Mouse (Mus musculus) kidney, postnatal 14 days (tissue): Measurements from ENCODE around the gene Tcf7l1.
A peak's percentile ranks its signal among the peaks of the same experiment; 100 is the strongest.

Source experiments
- DNase-seq: peaks from one replicate; pipeline ENCODE4 v3.0.0; 2022; ENCODE audit warnings: mixed read lengths

Tcf7l1 gene

DNA sequence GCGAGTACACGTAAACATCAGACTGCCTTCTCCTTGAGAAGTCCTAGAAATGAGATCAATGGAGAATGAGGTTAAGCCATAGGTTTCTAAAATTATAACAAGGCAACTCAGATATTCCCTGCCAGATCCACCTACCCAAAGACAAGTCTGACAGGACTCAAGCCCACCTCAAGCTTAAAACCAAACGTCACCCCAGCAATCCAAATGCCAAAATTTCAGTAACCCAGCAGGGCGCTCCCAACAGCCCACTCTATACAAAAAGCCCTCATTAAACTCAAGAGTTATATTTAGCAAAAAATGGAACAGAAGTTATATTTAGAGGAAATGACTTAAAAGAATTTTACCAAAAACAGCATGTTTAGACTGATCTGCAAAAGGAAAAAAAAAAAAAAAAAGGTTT, 5.3 kb downstream of the Tcf7l1 start:
- DNase-seq = no peak

GRCm38 (mm10) chr6:72778779-72779776, 10.0 kb downstream of the Tcf7l1 start:
- no peak for DNase-seq

DNA sequence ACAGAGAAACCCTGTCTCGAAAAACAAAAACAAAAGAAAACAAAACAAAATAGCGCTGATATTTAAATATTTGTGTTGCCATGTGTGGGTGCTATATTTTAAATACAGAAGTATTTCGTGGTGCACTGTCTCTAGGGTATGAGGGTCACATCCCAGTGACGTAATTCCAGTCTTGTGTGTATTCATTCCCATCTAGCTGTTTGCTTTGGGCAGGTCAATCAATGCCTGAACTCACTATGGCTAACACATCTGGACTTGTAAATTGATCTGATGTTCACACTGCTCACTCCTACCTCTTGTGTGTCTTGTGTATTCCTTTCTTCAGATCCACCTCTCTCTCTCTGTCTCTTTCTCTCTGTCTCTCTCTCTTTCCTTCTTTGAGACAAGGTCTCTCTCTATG, 11.8 kb downstream of the Tcf7l1 start:
- DNase-seq = no peak

DNA sequence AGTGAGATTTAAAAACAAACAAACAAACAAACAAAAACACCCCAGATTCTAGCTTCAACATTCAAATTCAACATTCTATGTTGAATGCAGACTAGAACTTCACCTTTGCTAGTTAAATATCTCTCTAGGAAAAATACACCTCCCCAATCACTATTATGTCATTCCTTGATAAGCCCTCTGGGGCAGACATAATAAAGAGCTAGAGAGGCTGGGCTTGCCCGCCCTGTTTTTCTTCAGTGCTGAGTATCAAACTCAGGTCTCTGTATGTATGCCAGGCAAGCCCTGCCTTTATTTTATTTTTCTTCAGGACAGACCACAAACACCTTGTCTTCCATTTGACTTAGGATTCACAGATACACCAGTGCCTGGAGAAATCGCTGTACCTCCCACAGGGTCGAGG, 14.8 kb downstream of the Tcf7l1 start:
- no peak for DNase-seq

- no peak for DNase-seq
Measured at GRCm38 (mm10) chr6:72769915-72770776, 18.9 kb downstream of the Tcf7l1 start.

- no peak for DNase-seq
Measured at GRCm38 (mm10) chr6:72769343-72769742, 19.7 kb downstream of the Tcf7l1 start.

DNA sequence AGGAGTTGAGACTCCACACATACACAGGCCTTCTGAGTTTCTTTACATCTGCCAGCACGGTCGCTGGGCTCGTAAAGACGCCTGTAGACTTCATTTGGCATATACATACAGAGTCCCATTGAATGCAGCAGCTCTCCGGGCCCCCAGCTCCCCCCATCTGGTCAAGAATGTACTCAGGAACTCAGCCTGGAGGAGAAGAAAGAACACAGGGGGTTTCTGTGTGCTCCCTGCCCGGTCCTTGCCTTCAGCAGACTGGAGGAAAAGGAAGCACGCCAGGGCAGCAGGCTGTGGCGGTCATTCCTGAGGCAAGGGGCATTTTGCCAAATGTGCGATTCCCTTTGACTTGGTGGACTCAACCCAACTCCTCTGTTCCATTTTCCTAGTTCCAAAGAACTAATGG, 20.2 kb downstream of the Tcf7l1 start:
- peak; percentile 88 for DNase-seq

- no peak for DNase-seq
Measured at GRCm38 (mm10) chr6:72768097-72768496, 21.0 kb downstream of the Tcf7l1 start.

- DNase-seq = no peak
Measured at GRCm38 (mm10) chr6:72763616-72764015, 25.4 kb downstream of the Tcf7l1 start.

- DNase-seq = peak; percentile 36
Measured at GRCm38 (mm10) chr6:72761645-72762044, 27.4 kb downstream of the Tcf7l1 start.

DNA sequence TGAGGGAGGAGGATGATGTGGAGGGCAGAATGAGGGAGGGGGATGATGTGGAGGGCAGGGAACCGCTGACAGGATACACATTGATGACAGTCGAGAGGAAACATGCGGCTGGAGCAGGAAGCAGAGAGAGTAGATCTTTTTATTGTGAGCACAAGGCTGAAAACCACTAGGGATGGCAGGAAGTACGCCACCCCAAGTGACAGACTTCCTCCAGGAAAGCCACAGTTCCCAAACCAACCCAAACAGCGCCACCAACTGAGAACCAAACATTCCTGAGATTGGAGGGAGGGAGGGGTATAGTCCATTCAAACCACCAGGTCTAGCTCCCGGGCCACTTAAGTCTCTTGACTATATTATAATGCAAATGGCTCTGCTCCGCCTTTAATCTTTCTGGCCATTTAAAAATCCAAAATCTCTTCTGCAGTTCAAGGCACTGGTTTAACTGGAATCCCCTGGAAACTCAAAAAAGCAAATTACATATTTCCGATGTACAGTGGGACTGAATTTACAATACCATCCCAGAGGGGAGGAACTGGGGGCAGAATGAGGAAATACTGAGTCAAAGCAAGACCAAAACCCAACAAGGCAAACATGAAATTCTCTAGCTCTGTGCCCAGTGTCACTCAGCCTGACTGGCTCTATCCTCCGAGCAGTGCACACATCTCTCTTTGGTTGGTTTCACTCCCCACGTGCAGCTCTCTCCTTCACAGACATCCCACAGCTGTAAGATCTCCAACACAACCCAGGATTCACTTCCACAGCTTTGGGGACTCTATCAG, 30.6 kb downstream of the Tcf7l1 start:
- peak; percentile 51 for DNase-seq

- DNase-seq = no peak
Measured at GRCm38 (mm10) chr6:72755267-72755889, 33.7 kb downstream of the Tcf7l1 start.

DNA sequence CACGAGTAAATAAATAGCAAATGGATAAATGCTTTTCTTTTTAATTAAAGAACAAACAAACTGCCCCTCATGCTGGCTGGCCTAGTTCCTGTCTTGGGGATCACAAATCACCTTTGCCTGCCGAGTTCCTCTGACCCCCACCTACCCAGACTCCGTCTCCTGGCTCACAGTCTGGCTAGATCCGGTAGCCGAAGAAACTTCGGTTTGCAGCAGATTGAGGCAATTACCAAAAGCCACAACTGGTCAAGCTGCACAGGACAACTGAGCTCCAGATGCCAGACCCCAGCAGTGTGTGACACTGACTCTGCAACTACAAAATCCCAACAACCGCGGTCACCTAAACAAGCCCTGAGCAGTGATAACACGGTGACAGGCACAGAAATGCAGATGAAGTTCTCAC, 34.8 kb downstream of the Tcf7l1 start:
- no peak for DNase-seq

GRCm38 (mm10) chr6:72753782-72754181, 35.3 kb downstream of the Tcf7l1 start:
- no peak for DNase-seq

- peak; percentile 41 for DNase-seq
Measured at GRCm38 (mm10) chr6:72752824-72753223, 36.2 kb downstream of the Tcf7l1 start.

DNA sequence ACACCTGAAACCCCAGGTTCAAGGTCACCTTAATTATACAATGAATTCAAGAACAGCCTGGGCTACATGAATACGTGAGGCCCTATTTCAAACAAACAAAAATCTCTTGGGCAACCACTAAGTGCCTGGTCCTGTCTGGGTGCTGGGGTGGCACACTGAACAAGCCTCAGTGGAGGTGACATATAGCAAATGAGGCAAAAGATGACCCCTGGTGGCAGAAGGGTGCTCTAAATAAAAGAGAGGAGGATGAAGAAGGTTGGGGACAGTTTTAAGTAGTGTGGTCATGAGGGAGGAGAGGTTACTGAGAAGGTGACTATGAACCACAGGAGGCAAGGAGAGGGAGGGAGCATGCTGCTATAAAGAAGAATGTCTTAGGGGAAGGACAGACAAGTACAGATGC, 37.8 kb downstream of the Tcf7l1 start:
- no peak for DNase-seq

DNA sequence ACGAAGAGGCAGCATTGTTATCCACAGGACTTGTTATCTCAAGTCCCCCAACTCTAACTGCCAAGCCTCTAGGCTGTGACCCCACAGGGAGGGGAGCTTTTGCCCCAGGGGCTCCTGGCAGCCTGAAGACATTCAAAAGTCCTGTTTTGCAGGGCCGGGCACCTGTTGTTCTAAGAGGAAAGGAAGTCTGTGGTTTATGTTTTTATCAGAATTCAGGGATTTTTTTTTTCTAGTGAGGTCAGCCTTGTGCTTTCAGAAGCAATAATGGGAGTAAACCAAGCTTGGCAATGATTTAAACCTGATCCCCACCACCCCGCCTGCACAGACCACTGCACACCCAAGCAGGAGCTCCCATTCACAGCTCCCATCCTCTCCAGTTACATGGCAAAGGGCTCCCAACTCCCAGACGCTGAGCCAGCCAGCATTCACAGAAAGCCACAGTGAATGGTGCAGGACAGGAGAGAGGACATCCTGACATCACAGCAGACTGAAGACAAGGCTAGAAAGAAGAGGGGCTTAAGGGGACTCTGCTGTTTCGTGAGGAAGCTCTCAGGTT, 40.1 kb downstream of the Tcf7l1 start:
- no peak for DNase-seq

- DNase-seq = no peak
Measured at GRCm38 (mm10) chr6:72748421-72748820, 40.6 kb downstream of the Tcf7l1 start.

- no peak for DNase-seq
Measured at GRCm38 (mm10) chr6:72747814-72748213, 41.2 kb downstream of the Tcf7l1 start.

DNA sequence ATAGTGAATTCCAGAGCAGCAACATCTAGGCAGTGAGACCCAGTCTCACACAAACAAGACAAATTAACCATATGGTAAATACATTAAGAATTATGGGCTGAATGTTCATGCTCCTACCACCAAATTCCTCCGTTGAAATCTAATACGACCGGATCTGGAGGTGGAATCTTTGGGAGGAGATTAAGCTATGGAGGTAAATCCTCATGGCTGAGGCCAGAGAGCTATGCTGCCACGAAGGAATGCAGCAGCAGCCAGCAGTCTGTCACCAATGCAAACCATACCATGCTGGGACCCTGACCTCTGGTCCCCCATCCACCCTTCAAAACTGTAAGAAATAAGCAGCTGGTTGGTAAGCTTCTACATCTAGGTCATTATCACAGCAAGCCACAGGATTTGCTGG, 41.9 kb downstream of the Tcf7l1 start:
- no peak for DNase-seq

- no peak for DNase-seq
Measured at GRCm38 (mm10) chr6:72745781-72746180, 43.3 kb downstream of the Tcf7l1 start.
